Mouse (Mus musculus) urinary bladder, adult 2 months (tissue): ENCODE measurements around the gene Syngr4. TPM values are rescaled to one million over a fixed set of nuclear protein-coding genes. Genes with fewer than 3 reads are reported as not detected.
"Not testable (repeated sequence)": the region's sequence is repeated elsewhere in the genome, so short reads cannot be mapped to it uniquely, and the experiment has no call there.

Experiments
- DNase-seq: peaks from one replicate; pipeline ENCODE4 v3.0.0; 2022; ENCODE audit warnings: low spot score
- polyA plus RNA-seq: library from polyadenylated mRNA; depleted of rRNA; stranded (reverse); fragments of >200 nt; gene quantifications from 2 replicates; pipeline ENCODE4 v1.2.3, GENCODE M21; 2012

The Syngr4 gene
- polyA plus RNA-seq, 1 experiment: not detected

DNA sequence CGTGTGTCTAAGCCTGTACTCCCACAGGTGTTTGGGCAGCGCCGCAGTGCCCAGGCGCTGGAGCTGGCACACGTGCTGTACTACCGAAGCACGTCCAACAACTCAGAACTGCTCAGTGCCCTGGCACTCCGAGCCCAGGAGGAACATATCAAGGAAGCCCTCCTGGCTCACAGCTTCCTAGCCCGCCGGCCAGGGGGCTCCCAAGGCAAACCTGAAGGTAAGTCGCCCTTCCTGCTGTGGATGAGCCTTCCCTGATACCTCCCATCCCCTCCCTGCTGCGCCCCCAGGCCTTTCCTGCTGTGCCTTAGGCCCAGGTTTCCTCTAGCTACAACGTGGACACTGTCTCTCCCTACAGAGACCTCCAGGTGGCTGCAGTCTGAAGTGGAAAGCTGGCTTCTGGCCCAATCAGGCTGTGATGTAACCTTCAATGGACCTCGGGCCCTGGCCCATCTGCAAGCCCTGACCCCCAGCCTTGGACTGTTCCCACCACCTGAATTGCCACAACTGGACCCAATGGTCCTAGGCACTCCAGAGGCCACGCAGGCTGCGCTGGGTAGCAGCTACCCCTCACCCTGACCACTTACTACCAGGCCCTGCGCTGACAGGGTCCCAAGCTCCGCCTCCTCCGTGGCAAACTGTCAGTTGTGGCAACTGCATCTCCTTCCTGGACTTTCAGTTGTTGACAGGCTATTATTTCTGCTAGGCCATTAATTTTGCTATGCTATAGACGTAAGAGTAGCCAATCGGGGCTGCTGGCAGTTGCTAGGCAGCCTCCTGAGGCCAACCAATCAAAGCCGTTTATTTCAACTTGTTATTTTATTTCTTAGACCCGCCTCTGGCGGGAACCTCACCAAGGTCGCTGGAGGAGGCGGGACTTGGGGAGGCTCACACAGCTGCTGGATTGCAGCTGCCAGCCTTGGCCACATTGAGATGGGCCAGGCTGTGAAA, 19.8 kb upstream of the Syngr4 start:
- DNase-seq: no peak

DNA sequence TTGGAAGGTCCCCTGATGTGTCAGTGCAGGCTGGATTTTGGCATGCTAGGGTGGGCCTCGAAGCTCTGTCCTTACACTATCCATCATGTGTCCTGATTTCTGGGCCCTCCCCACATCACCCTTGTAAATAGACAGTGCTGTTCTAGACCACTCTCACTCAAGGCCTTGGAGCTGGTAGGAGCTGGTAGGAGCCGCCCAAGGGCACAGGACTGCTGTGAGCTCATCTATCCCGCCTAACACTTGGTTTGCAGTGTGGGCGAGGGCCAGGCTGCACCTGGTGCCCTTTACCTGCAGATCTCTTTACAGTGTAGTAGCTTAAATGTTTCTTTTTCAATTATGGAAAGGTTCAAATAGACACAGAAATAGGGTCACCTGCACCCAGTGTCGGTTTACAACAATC, 18.5 kb upstream of the Syngr4 start:
- no peak for DNase-seq

DNA sequence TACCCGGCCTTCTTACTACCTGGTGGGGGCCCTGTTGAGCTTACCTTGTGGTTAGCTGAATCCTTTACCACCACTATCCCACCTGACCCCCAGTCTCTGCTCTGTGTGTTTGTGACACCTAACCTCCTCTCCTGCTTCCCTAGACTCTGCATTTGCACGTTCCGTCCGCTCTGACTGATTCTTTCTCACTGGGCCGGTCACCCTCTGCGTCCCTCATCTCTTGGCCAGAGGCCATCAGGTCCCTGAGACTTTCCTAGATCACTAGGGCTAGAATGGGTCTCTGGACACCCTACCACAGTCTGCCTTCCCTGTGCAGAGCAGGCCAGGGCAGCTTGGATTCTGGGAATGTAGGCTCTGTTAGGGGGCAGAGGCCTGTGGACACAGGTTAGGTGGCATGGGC, 17.6 kb upstream of the Syngr4 start:
- no peak for DNase-seq

DNA sequence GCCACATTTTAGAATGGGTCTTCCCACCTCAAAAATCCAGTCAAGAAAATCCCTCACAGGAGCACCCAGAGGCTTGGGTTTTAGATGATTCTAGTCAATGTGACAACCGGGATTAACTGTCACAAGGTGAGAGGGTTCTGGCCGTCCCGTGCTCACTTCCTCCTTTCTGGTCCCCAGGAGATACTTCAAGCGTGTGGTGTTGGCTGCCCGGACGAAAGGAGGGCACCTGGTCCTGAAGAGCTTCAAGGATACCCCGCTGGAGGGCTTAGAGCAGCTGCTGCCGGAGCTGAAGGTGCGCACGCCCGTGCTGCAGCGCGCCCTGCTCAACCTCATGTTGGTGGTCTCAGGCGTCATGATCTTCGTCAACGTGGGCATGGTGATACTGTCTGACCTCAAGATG, 12.6 kb upstream of the Syngr4 start:
- no peak for DNase-seq

DNA sequence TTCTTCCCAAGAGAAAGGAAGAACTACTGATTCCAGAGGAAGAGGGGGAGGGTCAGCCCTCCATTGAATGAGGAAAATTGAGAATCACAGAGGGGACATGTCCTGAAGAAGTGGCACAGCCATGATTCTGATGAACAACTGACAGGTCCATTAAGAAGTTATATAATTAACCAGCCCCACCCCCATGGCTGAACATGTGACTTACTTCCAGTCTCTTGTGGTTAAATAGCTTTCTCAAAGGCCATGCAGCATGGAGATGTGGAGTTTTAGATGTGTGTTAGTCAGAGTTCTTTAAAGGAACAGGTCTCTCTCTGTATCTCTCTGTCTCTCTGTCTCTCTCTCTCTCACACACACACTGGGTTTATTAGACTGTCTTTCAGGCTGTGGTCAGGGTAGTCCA, 11.9 kb upstream of the Syngr4 start:
- no peak for DNase-seq

DNA sequence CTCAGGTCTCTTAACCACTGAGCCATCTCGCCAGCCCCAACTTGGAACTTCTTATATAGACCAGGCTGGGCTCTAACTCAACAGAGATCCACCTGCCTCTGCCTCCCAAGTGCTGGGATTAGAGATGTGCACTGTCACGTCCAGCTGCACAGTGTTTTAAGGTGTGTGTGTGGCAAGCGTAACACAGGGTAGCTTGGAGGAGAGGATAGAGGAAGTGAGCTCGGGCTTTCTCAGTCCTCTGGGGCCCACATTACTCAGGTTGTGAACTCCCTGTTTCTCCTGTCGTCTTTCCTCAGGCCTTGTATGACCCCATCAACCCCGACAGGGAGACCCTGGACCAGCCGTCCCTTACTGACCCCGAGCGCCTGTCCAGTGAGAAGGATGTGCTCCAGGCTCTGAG, 10.1 kb upstream of the Syngr4 start:
- no peak for DNase-seq

DNA sequence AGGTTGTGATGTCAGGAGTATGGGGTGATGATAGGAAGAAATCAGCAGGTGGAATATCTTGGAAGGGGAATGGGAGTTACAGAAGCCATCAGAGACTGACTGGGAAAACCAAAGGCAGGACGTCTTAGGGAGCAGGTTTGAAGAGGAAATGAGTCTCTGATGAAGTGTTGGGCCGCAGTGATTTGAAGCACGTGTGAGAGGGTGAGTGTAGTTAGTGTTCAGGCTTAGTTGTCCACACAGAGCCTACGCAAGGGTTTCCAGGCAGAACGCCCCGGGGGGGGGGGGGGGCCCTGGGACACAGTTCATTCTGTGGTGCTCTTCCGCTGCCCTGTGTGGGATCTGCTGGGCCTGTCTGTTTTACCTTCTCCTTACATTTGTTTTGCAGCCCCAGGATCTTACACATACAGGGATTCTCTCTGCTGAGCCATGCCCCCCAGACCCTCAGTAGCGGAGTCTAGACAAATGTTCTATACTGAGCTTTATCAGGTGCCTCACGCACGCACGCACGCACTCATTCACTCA, 6.0 kb upstream of the Syngr4 start:
- DNase-seq: no peak

DNA sequence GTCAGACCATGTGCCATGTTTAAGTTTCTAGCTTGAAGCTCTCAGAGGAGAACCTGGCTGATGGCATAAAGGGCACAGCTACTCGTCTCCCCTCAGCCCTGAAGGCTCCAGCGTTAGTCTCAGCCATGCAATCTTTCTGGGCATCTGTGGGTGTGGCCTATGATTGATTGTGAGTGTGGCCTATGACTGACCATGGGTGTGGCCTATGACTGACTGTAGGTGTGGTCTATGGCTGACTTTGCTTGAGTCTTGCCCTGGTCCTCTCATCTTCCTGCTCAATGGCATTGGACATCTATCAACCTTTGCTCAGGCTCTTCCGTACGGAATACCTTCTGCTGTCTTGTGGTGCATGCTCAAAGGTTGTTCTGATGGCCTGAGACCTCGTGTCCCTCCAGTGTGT, 5.0 kb upstream of the Syngr4 start:
- no peak for DNase-seq

DNA sequence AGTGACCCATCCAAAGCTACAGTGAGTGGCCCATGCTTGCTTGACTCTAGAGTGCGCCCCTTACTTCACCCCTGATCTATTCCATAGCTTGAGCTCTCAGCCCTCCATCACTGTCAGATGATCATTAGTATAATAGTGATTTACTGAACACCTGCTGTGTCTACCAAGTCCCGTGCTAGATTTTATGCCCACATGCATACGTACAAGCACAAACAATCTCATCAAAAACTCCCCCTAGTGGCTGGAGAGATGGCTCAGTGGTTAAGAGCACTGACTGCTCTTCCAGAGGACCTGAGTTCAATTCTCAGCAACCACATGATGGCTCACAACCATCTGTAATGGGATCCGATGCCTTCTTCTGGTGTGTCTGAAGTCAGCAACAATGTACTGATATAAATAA, 1.6 kb upstream of the Syngr4 start:
- DNase-seq: not testable (repeated sequence)

DNA sequence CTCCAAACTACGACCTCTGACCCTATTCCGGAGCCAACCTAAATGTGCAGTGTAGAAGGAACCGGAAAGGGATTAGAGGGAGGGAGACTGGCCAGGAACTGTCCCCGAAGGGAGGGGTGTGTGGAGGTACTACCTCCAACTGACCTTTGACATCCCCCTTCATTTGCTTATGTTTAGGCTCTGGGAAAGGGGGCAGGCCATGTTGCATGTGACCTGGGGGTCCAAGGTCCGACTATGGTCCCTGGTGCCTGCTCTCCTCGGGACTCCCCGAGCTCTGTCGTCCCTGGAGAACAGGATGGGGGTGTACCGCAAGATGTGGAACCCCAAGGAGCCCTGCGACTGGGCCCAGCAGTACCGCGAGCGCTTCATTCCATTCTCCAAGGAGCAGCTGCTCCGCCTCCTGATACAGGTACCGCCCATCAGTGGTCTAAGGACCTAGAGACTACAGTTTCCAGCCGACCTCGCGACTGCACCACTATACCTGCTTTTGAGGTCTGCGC, 794 bp upstream of the Syngr4 start:
- DNase-seq: peak; percentile 46

DNA sequence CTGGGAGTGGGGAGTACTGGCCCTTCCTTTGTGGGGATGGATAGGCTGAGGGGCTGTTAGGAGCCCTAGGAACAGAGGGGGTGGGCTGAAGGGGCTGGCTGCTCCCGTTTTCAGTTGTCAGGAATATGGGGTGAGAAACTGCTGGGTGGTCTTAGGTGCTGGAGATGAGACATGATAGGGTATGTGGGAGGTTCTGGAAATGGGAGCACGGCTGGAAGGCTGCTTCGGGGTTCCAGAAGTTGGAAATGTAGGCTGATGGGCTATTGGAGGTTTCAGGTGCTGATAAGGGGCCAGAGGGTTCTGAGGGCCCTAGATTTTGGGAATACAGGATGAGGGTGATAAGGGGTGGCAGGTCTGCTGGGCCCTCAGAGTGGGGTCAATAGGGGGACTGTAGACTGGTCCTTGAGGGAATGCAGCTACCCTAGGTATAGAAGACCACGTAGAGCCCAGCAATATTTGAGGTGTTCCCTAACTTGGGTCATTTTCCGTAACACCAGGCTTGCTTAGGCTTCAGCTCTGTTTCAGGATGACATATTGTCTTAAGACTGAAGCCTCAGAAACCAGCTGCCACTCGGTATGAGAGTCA, 490 bp downstream of the Syngr4 start:
- DNase-seq: no peak

DNA sequence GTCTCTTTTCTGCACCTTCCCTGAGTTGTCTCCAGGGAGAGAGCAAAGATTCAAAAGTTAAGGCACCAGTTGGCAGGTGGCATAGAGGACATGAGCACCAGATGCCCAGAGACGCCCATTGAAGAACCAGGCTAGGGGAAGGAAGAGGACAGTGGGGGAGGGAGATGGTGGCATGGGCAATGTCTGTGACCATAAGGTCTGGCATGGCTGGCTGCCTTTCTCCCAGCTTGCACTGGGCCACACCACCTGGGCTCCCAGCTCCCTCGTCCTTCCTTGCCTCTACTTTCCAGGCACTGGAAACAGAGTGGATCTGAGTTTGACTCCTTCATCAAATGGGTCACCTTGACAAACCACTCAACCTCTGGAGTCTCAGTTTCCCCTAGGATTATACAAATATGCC, 3.9 kb downstream of the Syngr4 start:
- no peak for DNase-seq

DNA sequence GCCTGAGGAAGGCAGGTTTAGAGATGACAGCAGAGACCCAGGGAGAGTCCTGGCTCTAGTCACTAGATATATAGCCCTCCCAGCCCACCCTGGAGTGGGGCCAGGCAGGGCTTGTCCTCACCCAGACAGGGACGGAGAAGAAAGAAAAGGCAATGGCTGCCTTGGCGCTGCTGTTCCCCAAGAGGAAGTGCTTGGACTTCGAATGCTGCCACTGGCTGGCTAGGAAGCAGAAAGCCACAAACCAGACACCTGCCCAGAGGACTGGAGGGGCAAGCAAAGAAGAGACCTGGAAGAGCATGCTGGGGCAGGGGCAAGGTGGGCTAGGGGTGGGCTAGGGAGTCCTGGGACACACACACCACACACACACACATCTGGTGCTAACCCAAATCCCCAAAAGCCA, 9.3 kb downstream of the Syngr4 start:
- no peak for DNase-seq

DNA sequence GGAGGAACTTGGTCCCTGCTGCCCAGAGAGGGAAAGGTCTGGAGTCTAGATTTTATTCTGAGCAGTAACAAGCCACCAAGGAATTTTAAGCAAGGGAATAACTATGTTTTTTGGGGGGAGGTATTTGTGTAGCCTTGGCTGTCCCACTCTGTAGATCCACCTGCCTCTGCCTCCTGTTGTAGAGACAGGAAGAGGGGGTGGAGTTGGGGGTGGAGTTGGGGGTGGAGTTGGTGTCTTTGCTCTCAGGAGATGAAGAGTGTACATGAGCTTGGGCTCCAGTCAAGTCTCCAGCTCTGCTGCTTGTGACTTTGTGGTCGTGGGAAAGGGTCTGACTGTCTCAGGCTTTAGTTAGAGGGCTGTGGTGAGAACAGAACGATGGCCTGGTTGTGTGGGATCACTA, 15.5 kb downstream of the Syngr4 start:
- no peak for DNase-seq

DNA sequence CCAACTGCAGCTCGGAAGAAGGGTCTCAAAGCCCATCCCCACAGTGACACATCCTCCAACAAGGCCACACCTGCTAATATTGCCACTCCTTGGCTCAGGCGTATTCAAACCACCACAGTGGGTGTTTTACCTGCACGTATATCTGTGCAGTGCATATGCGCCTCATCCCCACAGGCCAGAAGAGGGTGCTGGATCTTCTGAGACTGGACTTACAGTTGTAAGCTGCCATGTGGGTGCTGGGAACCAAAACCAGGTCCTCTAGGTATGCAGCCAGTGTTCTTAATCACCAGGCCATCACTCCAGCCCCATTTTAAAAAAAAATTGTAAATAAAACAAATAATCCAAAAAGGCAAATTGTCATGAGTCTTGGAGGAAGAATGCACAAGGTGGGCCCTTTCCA, 16.0 kb downstream of the Syngr4 start:
- no peak for DNase-seq

DNA sequence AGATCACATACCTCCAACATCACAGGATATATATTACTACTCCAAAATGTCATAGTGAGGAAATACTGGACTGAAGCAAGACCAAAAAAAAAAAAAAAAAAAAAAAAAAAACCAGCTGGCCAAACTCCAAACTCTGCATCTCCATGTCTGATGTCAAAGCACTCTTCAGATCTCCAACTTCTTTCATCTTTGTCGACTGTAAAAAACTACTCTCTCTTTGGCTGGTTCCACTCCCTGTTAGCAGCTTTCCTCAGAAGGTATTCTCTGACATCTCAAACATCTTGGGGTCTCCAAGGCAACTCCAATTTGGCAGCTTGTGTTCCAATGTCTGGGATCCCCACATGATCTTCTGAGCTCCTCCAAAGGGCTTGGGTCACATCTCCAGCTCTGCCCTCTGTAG, 18.2 kb downstream of the Syngr4 start, which contains the start of gene Grin2d:
Gene Grin2d (minus strand): TSS at position 101 of the 400 bp plus-strand sequence.
- not testable (repeated sequence) for DNase-seq

DNA sequence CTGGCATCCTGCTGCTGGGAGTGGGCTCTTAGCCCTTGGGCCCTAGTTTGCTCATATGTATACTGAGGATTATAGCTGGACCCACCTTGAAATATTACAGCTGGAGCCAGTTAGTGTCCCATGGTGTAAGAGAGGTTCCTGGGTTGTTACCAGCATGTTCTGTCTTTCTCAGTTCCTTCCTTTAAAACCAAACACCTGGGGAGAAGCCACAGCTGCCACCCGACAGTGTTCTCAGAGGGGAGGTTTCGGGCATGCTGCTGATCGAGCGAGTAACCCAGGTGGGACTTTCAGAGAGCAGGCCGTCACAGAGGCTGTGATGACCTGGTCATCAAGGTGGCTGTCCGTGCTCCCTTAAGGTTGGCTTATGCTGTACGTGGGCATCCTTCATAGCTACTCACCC, 19.6 kb downstream of the Syngr4 start:
- no peak for DNase-seq

DNA sequence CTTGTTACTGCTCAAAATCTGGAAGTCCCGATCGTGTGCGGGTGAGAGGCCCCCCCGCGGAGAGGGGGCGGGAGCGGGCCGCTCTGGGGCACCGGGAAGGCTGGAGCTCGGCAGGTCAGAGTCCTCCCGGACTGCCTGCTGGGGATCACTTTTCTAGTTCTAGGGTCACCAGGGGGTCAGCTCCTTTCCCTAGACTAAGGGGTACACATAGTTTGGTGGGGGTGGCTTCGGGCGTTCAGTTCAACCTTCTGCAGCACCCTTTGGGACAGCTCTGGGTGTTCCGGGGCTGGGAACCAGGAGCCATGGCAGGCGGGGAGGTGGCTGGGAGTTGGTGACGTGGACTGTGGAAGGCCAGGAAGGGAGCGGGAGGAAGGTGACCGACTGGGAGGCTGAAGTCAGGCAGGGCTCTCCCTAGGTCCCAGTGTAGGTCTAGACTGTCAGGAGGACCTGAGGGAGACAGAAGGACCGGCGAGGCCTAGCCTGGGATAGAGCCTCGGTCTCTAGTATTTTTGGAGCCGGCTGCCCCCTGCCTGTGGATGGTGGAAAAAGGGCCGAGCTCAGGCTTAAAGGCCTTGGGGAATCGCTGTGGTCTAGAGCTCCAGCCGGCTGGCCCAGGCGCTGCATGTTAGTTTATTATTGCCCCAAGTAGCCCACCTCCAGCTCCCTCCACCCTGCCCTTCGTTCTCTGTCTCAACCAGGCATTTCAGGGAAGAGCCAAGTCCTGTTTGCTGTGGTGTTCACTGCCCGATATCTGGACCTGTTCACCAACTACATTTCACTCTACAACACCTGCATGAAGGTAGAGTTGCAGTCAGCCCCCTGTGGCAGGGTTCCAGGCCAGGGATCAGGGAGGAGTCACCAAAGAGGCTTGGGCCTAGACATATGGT, 23.2 kb downstream of the Syngr4 start:
- peak; percentile 70 for DNase-seq

DNA sequence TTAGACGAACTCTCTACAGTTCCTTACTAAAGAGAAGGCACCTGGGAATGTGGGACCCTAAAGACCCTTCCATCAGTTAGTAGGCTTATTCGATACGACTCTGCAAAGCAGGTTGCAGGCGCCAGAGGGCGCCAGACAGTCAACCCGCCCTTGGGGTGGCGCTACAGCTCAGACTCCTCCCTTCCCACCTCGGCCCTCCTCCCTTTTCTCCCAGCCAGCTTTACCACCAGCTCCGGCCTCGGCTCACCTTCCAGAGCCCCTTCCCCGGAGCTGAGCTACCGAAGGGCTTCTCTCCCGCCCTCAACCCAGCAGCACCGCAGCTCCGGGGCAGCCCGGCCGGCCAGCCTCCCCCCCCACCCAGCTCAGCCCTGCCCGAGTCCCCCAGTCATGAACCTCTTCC, 23.9 kb downstream of the Syngr4 start, which contains the start of gene Kdelr1:
Gene Kdelr1 (plus strand): TSS at position 149 of the 400 bp plus-strand sequence.
- peak; percentile 80 for DNase-seq

DNA sequence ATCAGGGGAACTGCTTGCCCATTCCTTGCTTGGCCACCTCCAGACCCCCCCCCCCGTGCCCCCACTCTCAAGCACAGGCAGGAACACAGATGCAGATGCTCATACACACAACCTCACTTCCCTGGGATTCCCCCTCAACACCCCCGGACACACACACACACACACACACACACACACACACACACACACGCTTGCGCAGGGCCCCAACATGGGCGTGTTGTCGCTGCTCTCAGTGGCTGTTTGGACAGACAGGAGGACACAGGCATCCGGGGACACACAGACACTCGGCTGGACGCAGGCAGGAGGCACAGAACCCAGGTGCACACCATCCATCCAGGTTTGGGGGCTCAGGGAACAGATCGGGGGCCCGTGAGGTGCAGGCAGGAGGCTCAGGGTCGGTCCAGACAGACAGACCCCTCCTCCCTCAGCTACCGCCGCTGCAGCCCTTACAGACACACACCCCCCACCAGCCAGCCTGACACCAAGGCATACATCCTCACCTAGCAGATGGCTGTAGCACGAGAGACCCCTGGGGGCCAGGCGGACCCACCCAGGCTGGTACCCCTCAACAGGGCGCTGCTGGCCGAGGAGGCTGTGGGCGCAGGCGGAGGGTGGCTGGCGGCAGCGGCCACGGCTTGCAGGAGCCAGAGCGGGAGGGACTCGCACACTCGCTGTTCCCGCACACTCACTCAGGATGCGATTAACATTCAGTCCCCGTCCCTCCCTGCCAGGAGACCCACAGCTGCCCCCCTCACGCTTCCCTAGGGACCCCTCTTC, 26.0 kb downstream of the Syngr4 start:
- DNase-seq: no peak

DNA sequence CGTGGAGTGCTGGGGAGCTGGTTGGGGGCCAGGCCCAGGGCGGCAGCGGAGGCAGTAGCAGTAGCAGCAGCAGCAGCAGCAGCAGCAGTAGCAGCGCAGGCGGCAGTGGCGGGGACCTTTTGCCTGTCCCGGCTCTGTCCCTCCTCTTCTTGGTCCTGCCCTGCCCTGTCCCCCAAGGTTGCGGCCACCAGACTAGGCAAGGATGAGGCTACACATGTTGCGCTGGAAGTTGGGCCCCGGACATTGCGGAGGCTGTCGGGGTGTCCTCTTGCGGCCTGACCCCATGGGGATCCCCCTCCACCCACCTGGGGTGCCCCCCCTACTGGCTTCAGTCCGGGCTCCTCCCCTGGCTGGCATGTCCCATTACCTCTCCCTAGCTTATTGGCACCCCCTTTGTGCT, 26.7 kb downstream of the Syngr4 start:
- DNase-seq: no peak
